Mouse (Mus musculus) monocyte, adult 59 days (primary cell): ENCODE results near the gene Zbtb21. TPM values are rescaled to one million over a fixed set of nuclear protein-coding genes. Genes with fewer than 3 reads are reported as not detected.

Experiments
- total RNA-seq, 2 experiments: library from RNA; stranded (reverse); gene quantifications; one replicate each; pipeline ENCODE4 v1.2.4; 2023

Zbtb21 gene
- total RNA-seq: 10 to 100 TPM; 58.4 to 66.1 TPM

DNA sequence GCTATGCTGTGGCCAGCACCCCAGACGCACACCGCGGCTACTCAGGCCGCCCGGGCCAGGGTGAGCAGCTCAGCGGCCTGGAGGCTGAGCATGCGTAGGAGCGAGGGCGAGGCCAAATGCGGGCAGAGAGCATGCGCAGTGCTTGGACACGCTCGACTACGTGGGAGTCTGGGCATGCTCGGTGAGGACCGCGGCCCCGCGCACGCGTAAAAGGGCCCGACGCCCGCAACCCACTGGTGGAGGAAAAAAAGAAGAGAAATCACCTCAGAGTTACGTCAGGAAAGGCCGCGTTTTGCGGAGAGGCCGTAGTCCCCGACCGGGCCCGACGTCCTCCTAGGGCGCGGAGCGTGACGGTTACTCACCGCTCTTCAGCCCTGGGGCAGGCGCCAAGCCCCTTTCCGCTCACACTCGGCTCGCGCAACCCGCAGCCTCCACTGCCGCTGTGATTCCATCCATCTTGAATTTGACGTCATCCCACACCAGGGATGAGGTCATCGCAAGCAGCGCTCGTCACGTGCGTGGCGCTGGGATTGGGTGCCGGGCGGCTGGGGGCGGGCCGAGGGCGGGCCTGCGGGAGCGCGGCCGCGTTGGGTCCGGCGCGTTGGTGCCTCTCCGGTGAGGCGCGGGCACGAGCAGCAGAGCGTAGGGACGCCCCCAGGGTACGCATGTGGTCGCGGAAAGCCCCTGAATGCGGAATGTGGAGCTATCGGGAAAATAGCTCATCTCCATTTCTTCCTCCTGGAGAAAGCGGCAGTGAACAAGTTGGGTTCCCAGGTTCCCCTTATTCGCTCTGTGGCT lies at the start of gene Zbtb21, which contains the start of gene C2cd2:
Gene Zbtb21, minus strand, starts transcription at position 472 of the 798 bp plus-strand sequence.
Gene C2cd2, minus strand, starts transcription at position 448 of the 798 bp plus-strand sequence.

DNA sequence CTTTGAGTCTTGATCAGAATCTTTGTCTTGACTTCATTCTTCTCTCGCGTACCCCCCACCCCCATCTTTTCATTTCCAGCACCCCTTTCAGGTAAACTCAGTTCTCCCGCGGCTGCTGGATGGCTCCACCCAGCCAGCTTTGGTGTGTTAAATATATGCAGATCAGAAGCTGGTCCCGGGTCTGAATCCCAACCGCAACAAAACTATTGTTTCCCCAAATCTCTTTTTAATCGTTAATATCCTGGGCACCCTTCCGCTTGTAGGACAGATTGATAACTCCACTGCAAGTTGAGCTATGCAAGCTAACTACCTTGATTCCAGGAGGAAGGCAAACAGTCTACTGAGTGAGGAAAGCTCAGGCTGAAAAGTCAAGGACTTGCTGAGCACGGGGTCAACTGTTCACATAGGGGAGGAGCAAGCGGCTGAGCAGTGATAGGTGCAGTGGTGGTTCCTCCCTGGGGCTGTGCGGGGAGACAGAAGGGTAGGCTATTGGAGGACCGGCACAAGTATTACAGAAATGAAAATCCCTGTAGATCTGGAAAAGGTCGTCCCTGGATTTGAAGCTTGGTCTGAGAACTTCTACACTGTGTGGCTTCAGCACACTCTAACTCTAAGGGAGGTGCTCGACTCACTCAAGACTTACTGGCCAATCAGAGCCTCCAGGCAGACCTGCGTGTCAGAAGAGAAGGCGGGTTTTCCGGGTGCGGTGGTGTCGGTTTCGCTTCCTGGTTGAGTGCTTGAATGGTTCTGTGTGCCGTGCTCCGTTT lies 34.4 kb upstream of the Zbtb21 start, which contains the start of gene B230307C23Rik:
Gene B230307C23Rik, plus strand, starts transcription at position 700 of the 767 bp plus-strand sequence.

Other genes with a start within 250 kb of the Zbtb21 start
- not detected for gene Ripk4, start 198.8 kb downstream of the Zbtb21 start, total RNA-seq
- 10 to 100 TPM; 16.7 to 17.4 TPM for gene Prdm15, start 110.8 kb downstream of the Zbtb21 start, total RNA-seq
- 10 to 100 TPM; 26.8 to 27.3 TPM for gene C2cd2, start within 50 bp of the Zbtb21 start, total RNA-seq
- gene B230307C23Rik, start 34.7 kb upstream of the Zbtb21 start, total RNA-seq: 10 to 100 TPM; 12.9 to 13.7 TPM
- gene A630089N07Rik, start 119.8 kb upstream of the Zbtb21 start, total RNA-seq: 1 to 10 TPM; 1.9 to 2.8 TPM